Mouse (Mus musculus) lung, postnatal 0 days (tissue): Measurements from ENCODE around the gene Serpina6.

Experiments used
- CTCF ChIP-seq: IDR thresholded peaks from 2 replicates; pipeline ENCODE4 v1.5.1; 2016; ENCODE audit warnings: antibody characterized with exemption, mild to moderate bottlenecking
- EP300 ChIP-seq: IDR thresholded peaks from 2 replicates; pipeline ENCODE4 v1.6.1; 2016; ENCODE audit warnings: antibody characterized with exemption, mild to moderate bottlenecking, control low read depth

DNA sequence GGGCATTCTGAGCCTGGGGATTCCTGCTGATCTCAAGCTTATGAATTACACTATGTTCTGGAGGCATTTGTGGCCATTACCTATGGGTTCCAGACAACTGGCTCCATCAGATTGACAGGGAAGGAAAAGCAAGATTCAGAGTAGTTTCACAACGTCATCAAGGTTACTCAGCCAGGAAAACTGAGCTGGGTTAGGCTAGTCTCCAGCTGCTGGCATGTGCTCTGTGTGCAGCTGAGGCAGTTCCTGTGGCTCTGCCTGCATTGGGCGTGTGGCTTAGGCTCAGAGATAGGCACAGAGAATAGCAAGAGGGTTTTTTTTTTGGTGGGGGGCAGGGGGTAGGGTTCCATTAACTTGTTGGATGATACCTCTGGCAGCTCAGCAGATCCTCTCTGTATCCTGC, 48.5 kb upstream of the Serpina6 start:
- TF ChIP-seq EP300, result no peak
- no peak for TF ChIP-seq CTCF
